Mouse (Mus musculus) erythroblast, embryonic 14.5 days (primary cell): ENCODE results near the gene Cfd. TPM values are rescaled to one million over a fixed set of nuclear protein-coding genes. Genes with fewer than 3 reads are reported as not detected.
A peak's percentile ranks its signal among the peaks of the same experiment; 100 is the strongest.

ENCODE experiments used
- H3K27me3 ChIP-seq: 2 replicates; pipeline ENCODE4 v1.6.1; 2012; ENCODE audit warnings: inconsistent platforms; ENCODE audit not compliant: control insufficient read depth
- H3K36me3 ChIP-seq: 2 replicates; pipeline ENCODE4 v1.6.1; 2012; ENCODE audit warnings: mild to moderate bottlenecking, inconsistent platforms; ENCODE audit not compliant: control insufficient read depth
- H3K4me1 ChIP-seq: 2 replicates; pipeline ENCODE4 v1.6.1; 2012; ENCODE audit warnings: inconsistent platforms; ENCODE audit not compliant: control insufficient read depth
- H3K4me3 ChIP-seq: replicated peaks from 2 replicates; pipeline ENCODE3; 2012; ENCODE audit warnings: moderate library complexity, mild to moderate bottlenecking, inconsistent platforms
- H3K9me3 ChIP-seq: 2 replicates; pipeline ENCODE4 v1.6.1; 2012; ENCODE audit warnings: low read length, inconsistent platforms, mixed read lengths; ENCODE audit not compliant: control insufficient read depth
- GATA1 ChIP-seq: IDR thresholded peaks from 2 replicates; pipeline ENCODE4 v1.6.1; 2012; ENCODE audit warnings: low read length, inconsistent platforms, mixed read lengths
- TAL1 ChIP-seq: IDR thresholded peaks from 3 replicates; pipeline ENCODE4 v1.6.1; 2012; ENCODE audit warnings: low read length, inconsistent platforms, mixed read lengths
- polyA plus RNA-seq: library from polyadenylated mRNA; stranded (reverse); fragments of >175 nt; gene quantifications from 2 replicates; pipeline ENCODE4 v1.2.3, GENCODE M21; 2012

The Cfd gene
- polyA plus RNA-seq, 1 experiment = not detected

- Histone ChIP-seq H3K9me3 (no peaks in the 10 kb centered on the region), H3K36me3 (peaks cover 54% of the 10 kb centered on the region), H3K27me3 (no peaks in the 10 kb centered on the region), H3K4me3 (no peak within 1 kb of the TSS), H3K4me1 (peaks cover 67% of the 10 kb centered on the region)
- TF ChIP-seq TAL1 = no peak
- no peak for TF ChIP-seq GATA1
Measured at GRCm38 (mm10) chr10:79910556-79910955, 19.9 kb downstream of the Cfd start, which contains the start of gene Gm26602. TSS of gene Gm26602 (plus strand) at chr10:79910856.

GRCm38 (mm10) chr10:79912412-79912811, 21.8 kb downstream of the Cfd start:
- Histone ChIP-seq H3K27me3 (peaks cover 6% of the 10 kb centered on the region), H3K9me3 (no peaks in the 10 kb centered on the region), H3K4me3 (no peak overlapping the region), H3K4me1 (peaks cover 79% of the 10 kb centered on the region), H3K36me3 (peaks cover 37% of the 10 kb centered on the region)
- no peak for TF ChIP-seq GATA1
- no peak for TF ChIP-seq TAL1

GRCm38 (mm10) chr10:79914131-79914947, 23.7 kb downstream of the Cfd start:
- peaks cover 85% of the 10 kb centered on the region for H3K4me1 ChIP-seq
- H3K27me3 ChIP-seq = peaks cover 25% of the 10 kb centered on the region
- H3K9me3 ChIP-seq = no peaks in the 10 kb centered on the region; the same call in 1 of the 2 replicates
- peak overlapping the region; percentile 83 for H3K4me3 ChIP-seq
- TF ChIP-seq TAL1 (peak; percentile 69), GATA1 (no peak)
- H3K36me3 ChIP-seq = peaks cover 36% of the 10 kb centered on the region

GRCm38 (mm10) chr10:79914948-79915596, 24.4 kb downstream of the Cfd start:
- peaks cover 82% of the 10 kb centered on the region for H3K4me1 ChIP-seq
- H3K36me3 ChIP-seq = peaks cover 34% of the 10 kb centered on the region
- TF ChIP-seq TAL1 (no peak), GATA1 (no peak)
- peak overlapping the region; percentile 83 for H3K4me3 ChIP-seq
- peaks cover 33% of the 10 kb centered on the region for H3K27me3 ChIP-seq
- H3K9me3 ChIP-seq = no peaks in the 10 kb centered on the region; the same call in 1 of the 2 replicates

DNA sequence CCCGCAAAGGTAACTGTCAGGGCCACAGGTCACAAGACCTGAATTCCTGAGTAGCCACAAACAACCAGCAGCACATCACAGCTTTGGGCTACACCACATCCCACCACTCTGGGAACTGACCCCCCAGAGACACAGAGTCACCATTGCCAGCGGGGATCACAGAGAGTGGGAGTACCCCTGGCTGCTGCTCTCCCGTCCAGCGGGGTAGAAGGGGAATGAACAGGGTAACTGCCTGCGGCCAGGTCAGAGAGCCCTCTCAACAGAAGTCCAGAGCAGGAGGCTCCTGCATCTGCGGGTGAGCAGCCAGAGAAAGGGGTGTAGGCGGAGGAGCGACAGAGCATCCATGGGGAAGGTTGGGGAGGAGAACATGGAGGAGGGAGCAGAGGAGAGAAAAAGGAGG, 25.4 kb downstream of the Cfd start:
- H3K27me3 ChIP-seq = peaks cover 43% of the 10 kb centered on the region
- H3K9me3 ChIP-seq = peaks cover 8% of the 10 kb centered on the region
- no peak for TF ChIP-seq TAL1
- no peak for TF ChIP-seq GATA1
- peaks cover 25% of the 10 kb centered on the region for H3K36me3 ChIP-seq
- H3K4me3 ChIP-seq = peak overlapping the region; percentile 83
- peaks cover 92% of the 10 kb centered on the region for H3K4me1 ChIP-seq

- Histone ChIP-seq H3K36me3 (peaks cover 16% of the 10 kb centered on the region), H3K9me3 (peaks cover 15% of the 10 kb centered on the region), H3K27me3 (peaks cover 52% of the 10 kb centered on the region), H3K4me3 (peak within 1 kb of the TSS; percentile 83), H3K4me1 (peaks cover 93% of the 10 kb centered on the region)
- no peak for TF ChIP-seq TAL1
- TF ChIP-seq GATA1 = no peak
Measured at GRCm38 (mm10) chr10:79916808-79917531, 26.3 kb downstream of the Cfd start, which contains the start of gene Kiss1r. TSS of gene Kiss1r (plus strand) at chr10:79916971.

- H3K36me3 ChIP-seq = peaks cover 10% of the 10 kb centered on the region
- TF ChIP-seq TAL1 = no peak
- no peak for TF ChIP-seq GATA1
- H3K4me1 ChIP-seq = peaks cover 86% of the 10 kb centered on the region
- H3K27me3 ChIP-seq = peaks cover 58% of the 10 kb centered on the region
- H3K4me3 ChIP-seq = peak overlapping the region; percentile 83
- peaks cover 15% of the 10 kb centered on the region for H3K9me3 ChIP-seq
Measured at GRCm38 (mm10) chr10:79917532-79918100, 27.0 kb downstream of the Cfd start.

- no peak overlapping the region for H3K4me3 ChIP-seq
- H3K4me1 ChIP-seq = peaks cover 79% of the 10 kb centered on the region
- H3K27me3 ChIP-seq = peaks cover 66% of the 10 kb centered on the region
- TF ChIP-seq TAL1 (no peak), GATA1 (no peak)
- H3K9me3 ChIP-seq = peaks cover 15% of the 10 kb centered on the region
- H3K36me3 ChIP-seq = peaks cover 3% of the 10 kb centered on the region
Measured at GRCm38 (mm10) chr10:79918231-79919078, 27.8 kb downstream of the Cfd start.
